Mouse (Mus musculus) ES-Bruce4 (cell line): ENCODE measurements around the gene Pde11a. TPM values are rescaled to one million over a fixed set of nuclear protein-coding genes. Genes with fewer than 3 reads are reported as not detected.

Experiments
- H3K27ac ChIP-seq: 2 replicates; pipeline ENCODE4 v1.5.1; 2012; ENCODE audit warnings: low read length, inconsistent platforms; ENCODE audit not compliant: insufficient read depth
- H3K27me3 ChIP-seq: 2 replicates; pipeline ENCODE4 v1.6.1; 2012; ENCODE audit warnings: mild to moderate bottlenecking, low read length, inconsistent platforms; ENCODE audit not compliant: control insufficient read depth, poor library complexity, insufficient read depth, severe bottlenecking
- H3K36me3 ChIP-seq: 2 replicates; pipeline ENCODE4 v1.6.1; 2012; ENCODE audit warnings: inconsistent platforms, mild to moderate bottlenecking, low read length, moderate library complexity; ENCODE audit not compliant: control insufficient read depth, poor library complexity, insufficient read depth, severe bottlenecking
- H3K4me1 ChIP-seq: one replicate; pipeline ENCODE4 v1.8.1; 2011; ENCODE audit warnings: low read length; ENCODE audit not compliant: control insufficient read depth, insufficient read depth
- H3K4me3 ChIP-seq: 2 replicates; pipeline ENCODE4 v1.5.1; 2011; ENCODE audit warnings: low read depth, mild to moderate bottlenecking, low read length
- H3K9ac ChIP-seq: 2 replicates; pipeline ENCODE4 v1.6.1; 2012; ENCODE audit warnings: low read depth, mild to moderate bottlenecking, inconsistent platforms; ENCODE audit not compliant: poor library complexity, severe bottlenecking
- H3K9me3 ChIP-seq: replicated peaks from 2 replicates; pipeline ENCODE4 v1.6.1; 2012; ENCODE audit warnings: mild to moderate bottlenecking, low read length, inconsistent platforms; ENCODE audit not compliant: control insufficient read depth, poor library complexity, insufficient read depth, severe bottlenecking
- CTCF ChIP-seq: IDR thresholded peaks from one replicate; pipeline ENCODE4 v1.8.1; 2011; ENCODE audit warnings: low read depth, low read length
- EP300 ChIP-seq: IDR thresholded peaks from 2 replicates; pipeline ENCODE4 v1.6.1; 2011; ENCODE audit warnings: low read depth, low read length; ENCODE audit not compliant: insufficient read depth
- POLR2A ChIP-seq: IDR thresholded peaks from one replicate; pipeline ENCODE4 v1.8.1; 2011; ENCODE audit warnings: low read length; ENCODE audit not compliant: insufficient read depth
- polyA plus RNA-seq: library from polyadenylated mRNA; stranded (reverse); fragments of >200 nt; gene quantifications from 2 replicates; pipeline ENCODE4 v1.2.4, GENCODE M21; 2011; ENCODE audit warnings: low read depth; ENCODE audit not compliant: missing spikeins, insufficient read depth, insufficient read length

Gene Pde11a
- polyA plus RNA-seq, 1 experiment = 0.76 TPM

DNA sequence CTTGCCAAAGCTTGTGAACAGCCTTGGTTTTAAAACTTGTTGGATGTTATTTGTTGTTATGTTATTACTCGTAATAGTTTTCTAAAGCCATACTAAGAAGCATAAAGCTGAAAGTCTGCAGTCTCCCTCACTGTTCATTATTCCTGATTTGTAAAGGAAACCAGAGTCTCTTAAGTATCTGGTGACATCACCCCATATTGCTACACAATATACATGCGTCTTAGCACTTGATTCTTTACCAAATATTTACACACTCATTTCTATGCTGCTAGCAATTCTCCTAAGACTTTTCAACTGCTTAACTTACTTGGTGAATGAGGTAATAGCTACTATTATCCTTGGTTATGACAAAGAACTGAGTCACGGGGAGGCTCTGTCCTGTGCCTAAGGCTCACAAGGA is 278.4 kb downstream of the Pde11a start:
- Histone ChIP-seq H3K36me3 (no peaks in the 10 kb centered on the region), H3K27ac (no peak overlapping the region), H3K4me1 (no peaks in the 10 kb centered on the region), H3K9me3 (no peaks in the 10 kb centered on the region), H3K27me3 (no peaks in the 10 kb centered on the region), H3K4me3 (no peak overlapping the region), H3K9ac (no peak overlapping the region)
- TF ChIP-seq CTCF (no peak), POLR2A (no peak), EP300 (no peak)

GRCm38 (mm10) chr2:76059595-76059994 is 279.0 kb downstream of the Pde11a start:
- no peaks in the 10 kb centered on the region for H3K36me3 ChIP-seq
- no peaks in the 10 kb centered on the region for H3K27me3 ChIP-seq
- no peak for TF ChIP-seq CTCF
- no peak for TF ChIP-seq EP300
- no peak for TF ChIP-seq POLR2A
- H3K4me1 ChIP-seq = no peaks in the 10 kb centered on the region
- H3K9ac ChIP-seq = no peak overlapping the region
- H3K4me3 ChIP-seq = no peak overlapping the region
- no peaks in the 10 kb centered on the region for H3K9me3 ChIP-seq
- no peak overlapping the region for H3K27ac ChIP-seq

DNA sequence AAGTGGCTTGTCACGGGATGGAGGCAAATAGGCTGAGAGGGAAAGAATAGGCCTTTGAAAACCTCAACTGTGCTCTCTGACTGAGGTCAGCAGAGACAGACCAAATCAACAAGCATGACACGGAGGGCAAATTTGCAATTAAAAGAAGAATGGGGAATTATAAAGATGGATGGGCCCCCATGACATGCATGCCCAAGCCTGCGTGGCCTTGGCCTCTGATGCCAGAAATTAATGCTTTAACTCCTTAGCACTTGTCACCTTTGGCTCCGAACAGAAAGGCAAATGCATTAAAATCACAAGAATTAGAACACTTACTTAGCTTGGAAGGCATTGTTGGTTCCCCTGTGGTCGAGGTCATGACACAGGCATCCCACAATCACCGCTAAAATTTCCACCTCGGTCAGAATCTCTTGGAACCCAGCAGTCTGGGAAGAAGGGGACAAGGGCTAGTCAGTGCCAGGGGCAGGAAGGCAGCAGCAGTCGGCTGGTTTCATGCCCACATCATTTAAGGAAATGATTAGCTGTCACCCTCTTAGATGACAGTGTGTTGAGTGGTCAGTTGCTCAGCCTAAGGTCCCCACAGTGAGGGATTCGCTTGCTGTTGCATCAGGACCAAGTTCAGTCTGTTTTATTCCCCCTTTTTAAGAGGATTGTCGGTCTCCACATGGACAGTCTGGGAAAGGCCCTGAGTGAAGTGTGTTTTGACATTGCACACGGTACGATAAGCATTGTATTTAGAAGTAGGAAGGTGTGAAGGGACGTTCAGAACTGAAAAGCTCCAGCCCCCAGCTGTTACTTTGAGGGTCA is 279.7 kb downstream of the Pde11a start:
- Histone ChIP-seq H3K4me1 (no peaks in the 10 kb centered on the region), H3K9ac (no peak overlapping the region), H3K27me3 (no peaks in the 10 kb centered on the region), H3K4me3 (no peak overlapping the region), H3K27ac (no peak overlapping the region), H3K36me3 (no peaks in the 10 kb centered on the region), H3K9me3 (no peaks in the 10 kb centered on the region)
- TF ChIP-seq POLR2A (no peak), CTCF (no peak), EP300 (no peak)

DNA sequence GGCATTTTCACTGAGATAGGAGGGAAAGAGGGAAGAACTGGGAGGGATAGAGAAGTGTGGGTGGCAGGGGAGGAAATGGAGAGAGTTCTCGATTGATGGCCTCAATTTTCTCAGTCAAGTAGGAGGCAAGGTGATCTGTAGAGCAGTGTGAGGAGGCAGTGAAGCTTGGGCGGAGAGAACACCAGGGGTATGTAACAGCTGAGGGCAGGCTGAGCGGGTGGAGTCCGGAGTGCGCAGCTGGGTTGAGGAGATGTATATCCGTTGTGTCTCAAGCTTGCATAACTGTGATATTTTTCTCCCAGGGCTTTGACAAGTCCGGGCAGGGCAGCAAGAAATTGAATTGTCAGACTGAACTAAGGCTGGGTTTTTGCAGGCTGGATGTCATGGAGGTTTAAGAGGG is 281.0 kb downstream of the Pde11a start:
- Histone ChIP-seq H3K27ac (no peak overlapping the region), H3K27me3 (no peaks in the 10 kb centered on the region), H3K4me1 (no peaks in the 10 kb centered on the region), H3K9me3 (no peaks in the 10 kb centered on the region), H3K9ac (no peak overlapping the region), H3K4me3 (no peak overlapping the region), H3K36me3 (no peaks in the 10 kb centered on the region)
- TF ChIP-seq EP300 = no peak
- TF ChIP-seq CTCF = no peak
- TF ChIP-seq POLR2A = no peak

DNA sequence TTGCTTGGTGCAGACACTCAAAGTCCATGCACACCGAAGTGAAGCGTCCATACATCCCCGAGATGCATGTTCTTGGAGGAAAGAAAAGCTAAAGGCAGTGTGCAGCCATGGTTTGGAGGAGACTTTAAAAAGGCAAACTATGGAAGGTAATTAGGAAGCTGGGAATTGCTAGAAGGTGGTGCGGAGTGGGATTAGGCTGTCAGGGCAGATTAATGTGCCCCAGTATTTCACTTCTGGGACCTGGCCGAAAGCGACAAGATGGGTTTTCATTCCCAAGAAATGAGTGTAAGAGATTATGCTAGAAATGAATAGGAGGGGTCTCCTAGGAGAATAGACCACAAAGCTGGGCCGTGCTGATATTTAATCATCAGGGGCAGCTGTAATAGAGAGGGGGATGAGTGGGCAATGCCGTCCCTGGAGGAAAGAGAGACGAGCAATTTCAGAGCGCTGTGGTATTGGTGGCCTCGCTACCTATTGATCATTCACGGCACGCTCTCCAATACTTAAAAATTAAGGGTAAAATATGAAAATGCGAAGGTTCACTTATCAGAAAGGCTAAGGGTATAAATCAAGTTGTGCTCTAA is 284.7 kb downstream of the Pde11a start:
- Histone ChIP-seq H3K4me1 (no peaks in the 10 kb centered on the region), H3K9ac (no peak overlapping the region), H3K9me3 (no peaks in the 10 kb centered on the region), H3K36me3 (no peaks in the 10 kb centered on the region), H3K4me3 (no peak overlapping the region), H3K27me3 (no peaks in the 10 kb centered on the region; the same call in 1 of the 2 replicates), H3K27ac (no peak overlapping the region)
- TF ChIP-seq POLR2A (no peak), EP300 (no peak), CTCF (no peak)

GRCm38 (mm10) chr2:76052897-76053505 is 285.6 kb downstream of the Pde11a start:
- Histone ChIP-seq H3K9ac (no peak overlapping the region), H3K4me1 (no peaks in the 10 kb centered on the region), H3K9me3 (no peaks in the 10 kb centered on the region), H3K27me3 (no peaks in the 10 kb centered on the region; the same call in 1 of the 2 replicates), H3K4me3 (no peak overlapping the region), H3K36me3 (no peaks in the 10 kb centered on the region), H3K27ac (no peak overlapping the region)
- TF ChIP-seq EP300 = no peak
- no peak for TF ChIP-seq POLR2A
- TF ChIP-seq CTCF = no peak
